Mouse (Mus musculus) frontal cortex, adult (tissue): Measurements from ENCODE around the gene Lrsam1.
A peak's percentile ranks its signal among the peaks of the same experiment; 100 is the strongest.
"Not testable (repeated sequence)": the region's sequence is repeated elsewhere in the genome, so short reads cannot be mapped to it uniquely, and the experiment has no call there.

Experiments
- ATAC-seq: cut with Nextera tagmentation; 2 replicates; pipeline ENCODE4 v1.9.2; 2017; ENCODE audit warnings: mild to moderate bottlenecking, moderate library complexity, mixed read lengths; ENCODE audit not compliant: low TSS enrichment

The Lrsam1 gene

DNA sequence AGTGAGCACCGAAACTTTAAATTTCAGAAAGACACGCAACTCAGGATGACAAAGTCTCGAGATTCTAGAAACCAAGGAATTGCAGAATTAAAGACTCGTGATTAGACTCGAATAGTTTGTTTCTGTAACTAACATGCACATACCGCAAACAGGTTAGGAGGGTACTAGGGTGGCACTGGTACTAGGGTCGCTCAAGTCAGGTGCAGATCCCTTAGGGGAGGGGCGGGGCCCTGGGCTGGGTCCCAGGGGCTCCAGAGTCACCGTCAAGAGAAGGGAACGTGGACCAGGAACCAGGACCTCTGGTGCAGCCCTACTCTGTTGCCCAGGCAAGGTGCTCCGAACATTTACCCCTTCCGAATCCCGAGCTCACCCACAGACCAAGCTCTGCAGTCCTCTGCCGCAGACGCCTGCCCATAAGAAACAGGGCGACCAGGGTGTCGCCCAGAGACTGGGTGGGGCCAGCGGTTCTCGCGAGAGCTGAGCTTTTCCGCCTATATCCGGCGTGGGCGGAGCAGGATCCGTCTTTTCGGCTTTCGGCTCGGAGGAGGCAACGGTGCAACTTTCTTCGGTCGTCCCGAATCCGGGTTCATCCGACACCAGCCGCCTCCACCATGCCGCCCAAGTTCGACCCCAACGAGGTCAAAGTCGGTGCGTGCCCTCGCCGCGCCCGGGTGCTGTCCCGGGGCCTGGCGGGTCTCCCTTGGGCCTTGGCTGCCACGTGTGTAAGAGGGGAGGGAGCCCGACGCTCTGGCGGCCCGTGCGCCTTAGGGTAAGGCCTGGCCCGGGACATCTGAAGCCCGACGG, at the start of gene Lrsam1, which contains the start of gene Rpl12:
Lrsam1 (minus strand) TSS at position 423 of the 804 bp plus-strand sequence.
Rpl12 (plus strand) TSS at position 368 of the 804 bp plus-strand sequence.
- peak; percentile 83 for ATAC-seq

DNA sequence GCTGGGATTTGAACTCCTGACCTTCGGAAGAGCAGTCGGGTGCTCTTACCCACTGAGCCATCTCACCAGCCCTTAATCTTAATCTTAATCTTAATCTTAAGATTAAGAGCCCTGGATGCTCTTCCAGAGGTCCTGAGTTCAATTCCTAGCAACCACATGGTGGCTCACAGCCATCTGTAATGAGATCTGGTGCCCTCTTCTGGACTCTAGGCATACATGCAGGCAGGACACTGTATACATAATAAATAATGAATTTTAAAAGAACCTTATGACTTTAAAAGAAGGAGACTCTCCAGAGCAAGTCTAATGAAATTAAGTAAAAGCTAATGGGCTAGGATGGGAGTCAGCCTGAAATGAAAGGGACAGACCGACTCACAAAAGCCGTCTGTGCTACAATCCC, 47.6 kb upstream of the Lrsam1 start:
- ATAC-seq = not testable (repeated sequence)

DNA sequence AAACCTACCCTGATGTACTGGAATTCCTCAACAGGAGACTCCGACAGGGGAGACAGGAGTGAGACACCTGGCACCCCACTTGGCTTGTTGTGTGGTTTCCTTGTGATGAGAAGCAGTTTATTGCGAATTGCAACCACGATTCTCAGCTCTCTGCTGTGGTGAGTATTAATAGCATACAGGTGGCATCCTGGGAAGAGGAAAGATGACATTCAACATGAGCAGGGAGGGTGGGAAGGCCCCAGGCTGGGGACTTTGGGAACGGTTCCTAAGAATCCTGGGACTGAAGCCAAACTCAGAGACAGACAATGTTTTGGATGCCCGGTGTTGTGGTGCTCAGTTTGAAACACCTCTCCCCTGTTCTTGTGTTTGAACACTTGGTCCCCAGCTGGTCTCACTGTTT, 43.6 kb upstream of the Lrsam1 start:
- ATAC-seq = peak; percentile 7; the same call in 1 of the 2 replicates

- peak; percentile 58; the same call in 1 of the 2 replicates for ATAC-seq
Observed at GRCm38 (mm10) chr2:33002144-33002543, 40.7 kb upstream of the Lrsam1 start.

- peak; percentile 45 for ATAC-seq
Observed at GRCm38 (mm10) chr2:32999752-33000151, 38.3 kb upstream of the Lrsam1 start.

DNA sequence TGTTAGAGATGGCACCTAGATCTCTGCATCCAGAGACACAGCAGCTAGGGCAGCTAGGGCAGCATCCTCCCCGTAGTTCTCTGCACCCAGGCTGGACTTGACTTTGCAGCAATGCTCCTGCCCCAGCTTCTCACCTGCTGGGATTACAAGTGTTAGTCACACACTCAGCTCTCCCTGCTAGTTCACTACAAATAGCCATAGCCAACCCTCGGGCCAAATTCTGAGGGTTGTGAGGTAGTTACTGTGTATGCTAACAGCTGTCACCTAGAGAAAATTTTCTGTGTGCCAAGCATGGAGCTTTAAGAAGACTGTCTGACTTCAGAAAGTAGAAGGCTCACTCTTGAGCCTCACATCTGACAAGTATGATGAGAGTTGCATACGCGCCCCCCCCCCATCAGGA, 36.4 kb upstream of the Lrsam1 start:
- peak; percentile 33; the same call in 1 of the 2 replicates for ATAC-seq

- ATAC-seq = no peak
Observed at GRCm38 (mm10) chr2:32997081-32997480, 35.7 kb upstream of the Lrsam1 start.

DNA sequence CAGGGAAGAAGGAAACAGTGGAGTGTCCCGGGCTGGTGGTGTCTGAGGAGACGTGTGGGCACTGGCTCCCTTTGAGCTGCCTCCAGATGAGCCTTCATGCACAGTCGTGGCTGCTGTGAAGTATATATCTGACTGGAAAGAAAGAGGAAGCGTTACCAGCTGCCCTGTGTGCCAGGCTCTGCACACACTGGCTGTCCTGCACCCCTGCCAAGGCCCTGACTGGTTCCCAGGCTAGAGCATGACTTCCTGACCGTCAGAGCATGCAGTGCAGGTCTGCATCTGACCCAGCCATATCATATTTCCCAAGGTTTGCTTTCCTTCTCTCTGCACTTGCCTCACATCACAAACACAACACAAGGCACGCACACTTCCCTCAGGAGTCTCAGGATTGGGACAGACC, 30.7 kb upstream of the Lrsam1 start:
- ATAC-seq = no peak; the same call in 1 of the 2 replicates

DNA sequence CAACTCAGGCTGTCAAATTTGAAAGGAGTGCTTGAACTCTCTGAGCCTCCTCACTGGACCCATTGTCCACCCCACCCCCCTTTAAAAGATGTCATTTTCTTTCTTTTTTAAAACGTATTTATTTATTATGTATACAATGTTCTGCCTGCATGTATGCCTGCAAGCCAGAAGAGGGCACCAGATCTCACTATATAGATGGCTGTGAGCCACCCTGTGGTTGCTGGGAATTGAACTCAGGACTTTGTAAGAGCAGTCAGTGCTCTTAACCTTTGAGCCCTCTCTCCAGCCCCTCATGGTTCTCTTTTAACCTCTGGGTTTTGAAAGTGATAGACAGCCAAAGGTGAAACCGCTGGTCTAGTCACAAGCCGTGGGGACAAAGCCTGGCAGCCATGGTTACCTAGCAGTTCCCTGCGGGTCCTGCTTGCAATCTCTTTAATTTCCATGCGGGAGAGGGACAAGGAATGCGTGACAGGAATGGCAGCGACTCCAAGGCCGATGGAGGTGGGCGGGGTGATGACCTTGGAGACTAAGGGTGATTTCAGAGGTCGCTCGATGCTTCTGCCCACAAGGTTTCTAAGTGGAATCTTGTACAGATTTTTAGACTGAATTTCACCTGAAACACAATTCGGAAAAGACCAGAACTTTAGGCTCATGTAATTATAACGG, 28.9 kb upstream of the Lrsam1 start:
- no peak for ATAC-seq

DNA sequence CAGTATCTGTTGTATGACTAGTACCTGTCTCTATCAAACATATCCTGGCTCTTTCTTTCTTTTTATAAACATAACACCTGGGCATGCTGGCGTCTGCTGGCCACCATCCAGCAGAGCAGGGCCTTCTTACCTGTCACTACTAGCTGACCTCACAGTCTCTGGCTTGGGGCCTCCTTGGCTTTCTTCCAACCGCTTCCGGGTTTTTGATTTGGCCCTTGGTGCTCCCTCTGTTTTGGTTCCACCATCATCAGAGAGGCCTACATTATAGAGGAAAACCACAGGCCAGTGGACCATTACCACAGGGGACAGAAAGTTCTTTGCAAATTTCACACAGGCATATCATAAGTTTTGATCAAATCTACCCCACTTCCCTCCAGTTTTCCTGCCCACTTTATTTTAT, 28.0 kb upstream of the Lrsam1 start:
- ATAC-seq = no peak

DNA sequence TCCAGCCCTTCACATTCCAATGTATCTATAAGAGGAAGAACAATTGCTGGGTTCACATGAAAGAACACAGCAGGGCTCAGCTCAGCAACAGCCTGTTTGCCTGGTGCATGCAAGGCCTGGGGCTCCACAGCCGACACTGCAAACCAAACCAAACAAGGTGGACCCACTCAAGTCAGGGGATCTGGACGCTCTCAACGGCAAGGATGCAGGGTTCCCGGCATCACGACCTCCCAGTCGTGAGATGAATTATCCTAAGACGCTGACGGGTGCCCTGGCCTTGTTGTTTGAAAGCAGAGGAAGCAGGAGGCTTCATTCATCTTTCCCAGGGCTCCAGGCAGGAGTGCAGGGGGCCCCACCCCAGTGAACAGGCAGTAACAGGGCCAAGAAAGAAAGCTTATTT, 24.4 kb upstream of the Lrsam1 start:
- no peak for ATAC-seq

GRCm38 (mm10) chr2:32983617-32984016, 22.2 kb upstream of the Lrsam1 start:
- no peak for ATAC-seq

GRCm38 (mm10) chr2:32982700-32983099, 21.3 kb upstream of the Lrsam1 start:
- no peak for ATAC-seq

GRCm38 (mm10) chr2:32981725-32982271, 20.4 kb upstream of the Lrsam1 start, which contains the start of gene Slc2a8:
TSS of gene Slc2a8 (minus strand) at chr2:32982083.
- peak; percentile 93 for ATAC-seq

DNA sequence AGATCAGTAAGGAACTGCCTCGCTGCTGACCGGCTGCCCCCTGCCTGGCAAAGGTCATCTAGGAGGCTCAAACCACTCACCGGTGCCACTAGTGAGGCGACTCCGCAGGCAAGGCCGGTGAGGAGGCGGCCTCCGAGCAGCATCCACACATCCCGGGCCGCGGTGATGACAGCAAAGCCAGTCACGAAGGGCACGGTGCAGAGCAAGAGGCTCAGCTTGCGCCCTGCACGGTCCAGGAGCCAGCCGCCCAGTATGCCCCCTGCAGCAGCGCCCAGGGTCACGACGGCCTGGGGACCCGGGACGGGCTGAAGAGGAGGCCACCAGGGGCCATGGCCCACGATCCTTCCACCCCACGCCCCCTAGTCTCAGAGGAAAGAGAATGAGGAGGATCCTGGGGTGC, 19.9 kb upstream of the Lrsam1 start:
- ATAC-seq = peak; percentile 33; the same call in 1 of the 2 replicates

- ATAC-seq = no peak
Observed at GRCm38 (mm10) chr2:32979675-32980074, 18.3 kb upstream of the Lrsam1 start.

DNA sequence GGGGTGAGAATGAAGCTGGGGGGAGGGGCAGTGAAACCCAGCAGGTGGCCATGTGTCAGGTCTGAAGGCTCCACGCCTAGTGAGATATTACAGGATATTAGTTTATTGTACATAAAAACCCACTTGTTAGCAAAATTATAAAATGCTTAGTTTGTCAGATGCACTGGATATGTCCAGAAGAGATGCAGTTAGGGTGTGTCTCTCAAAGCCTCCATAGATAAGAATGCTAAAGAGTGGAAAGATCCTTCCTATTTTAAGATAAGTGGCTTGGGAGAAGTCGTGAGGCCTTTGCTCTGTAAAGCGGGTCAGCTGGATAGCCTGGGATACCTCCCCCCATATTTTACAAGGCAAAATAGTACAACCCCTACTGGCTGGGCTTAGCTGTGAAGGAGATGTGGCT, 17.3 kb upstream of the Lrsam1 start:
- no peak for ATAC-seq

GRCm38 (mm10) chr2:32977114-32977513, 15.7 kb upstream of the Lrsam1 start:
- no peak for ATAC-seq

- ATAC-seq = no peak
Observed at GRCm38 (mm10) chr2:32974216-32974615, 12.8 kb upstream of the Lrsam1 start.

DNA sequence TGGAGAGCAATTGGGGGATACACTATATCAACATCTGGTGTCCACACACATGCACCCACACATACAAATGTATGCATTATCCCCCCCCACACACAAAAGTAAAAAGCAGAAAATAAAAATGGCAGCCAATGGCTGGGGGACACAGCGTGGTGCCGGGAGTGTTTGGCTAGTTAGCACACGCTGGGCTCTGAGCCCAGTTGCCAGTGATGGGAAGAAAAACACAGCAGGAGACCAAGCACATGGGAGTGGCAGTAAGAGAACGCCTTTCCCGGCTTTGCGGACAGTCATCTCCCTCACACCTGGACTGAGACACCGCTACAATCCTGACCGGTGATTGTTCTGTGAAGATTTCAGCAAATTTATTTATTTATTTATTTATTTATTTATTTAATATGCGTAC, 9.8 kb upstream of the Lrsam1 start:
- no peak for ATAC-seq

GRCm38 (mm10) chr2:32969326-32969725, 7.9 kb upstream of the Lrsam1 start:
- peak; percentile 18; the same call in 1 of the 2 replicates for ATAC-seq

- no peak for ATAC-seq
Observed at GRCm38 (mm10) chr2:32968024-32968614, 6.7 kb upstream of the Lrsam1 start.
